Mouse (Mus musculus) megakaryocyte, embryonic 14.5 days (primary cell): ENCODE results near the gene Pacsin2.

Source experiments
- FLI1 ChIP-seq: IDR thresholded peaks from 2 replicates; pipeline ENCODE4 v1.6.1; 2012; ENCODE audit warnings: low read length, inconsistent platforms, mixed read lengths
- GATA1 ChIP-seq: IDR thresholded peaks from 3 replicates; pipeline ENCODE4 v1.6.1; 2012; ENCODE audit warnings: mixed read lengths, low read length, inconsistent platforms, borderline replicate concordance

GRCm38 (mm10) chr15:83447791-83448544 is 16.4 kb downstream of the Pacsin2 start:
- TF ChIP-seq GATA1 (no peak), FLI1 (no peak)
